Mouse (Mus musculus) adrenal gland, postnatal 36 days (tissue): ENCODE results near the gene Efhc1. TPM values are rescaled to one million over a fixed set of nuclear protein-coding genes. Genes with fewer than 3 reads are reported as not detected.

Source experiments
- DNase-seq, 2 experiments: peaks; one replicate each; pipeline ENCODE4 v3.0.0; 2021; ENCODE audit warnings: mixed read lengths in 1 of 2
- total RNA-seq, 2 experiments: library from RNA; stranded (reverse); gene quantifications; 2 replicates each; pipeline ENCODE4 v1.2.3; 2021

Efhc1 gene
- total RNA-seq, 2 experiments from 2014 or later = 1.1 to 1.6 TPM

- DNase-seq = no peak
These were observed 56.7 kb downstream of the Efhc1 start for GRCm38 (mm10) chr1:21007941-21008701.

GRCm38 (mm10) chr1:21008891-21009290, 57.5 kb downstream of the Efhc1 start:
- DNase-seq = peak; percentile 48 to 70

GRCm38 (mm10) chr1:21010282-21010800, 58.9 kb downstream of the Efhc1 start:
- DNase-seq = no peak

GRCm38 (mm10) chr1:21014463-21014862, 63.0 kb downstream of the Efhc1 start:
- DNase-seq = peak; percentile 90 to 91

GRCm38 (mm10) chr1:21023101-21023500, 71.7 kb downstream of the Efhc1 start:
- no peak for DNase-seq

- no peak for DNase-seq
These were observed 73.8 kb downstream of the Efhc1 start for GRCm38 (mm10) chr1:21025203-21025602.

- no peak for DNase-seq
These were observed 75.1 kb downstream of the Efhc1 start for GRCm38 (mm10) chr1:21026534-21026933.

GRCm38 (mm10) chr1:21029000-21029399, 77.6 kb downstream of the Efhc1 start:
- DNase-seq = no peak

GRCm38 (mm10) chr1:21031650-21032049, 80.2 kb downstream of the Efhc1 start:
- no peak for DNase-seq

GRCm38 (mm10) chr1:21033065-21033791, 81.8 kb downstream of the Efhc1 start:
- no peak for DNase-seq

- no peak for DNase-seq
These were observed 82.3 kb downstream of the Efhc1 start for GRCm38 (mm10) chr1:21033792-21034119.

GRCm38 (mm10) chr1:21035878-21036277, 84.5 kb downstream of the Efhc1 start:
- no peak for DNase-seq

- DNase-seq = no peak
These were observed 86.6 kb downstream of the Efhc1 start for GRCm38 (mm10) chr1:21037881-21038601.

- no peak for DNase-seq
These were observed 88.1 kb downstream of the Efhc1 start for GRCm38 (mm10) chr1:21039564-21039963.

- DNase-seq = no peak
These were observed 88.7 kb downstream of the Efhc1 start for GRCm38 (mm10) chr1:21040173-21040572.

Other genes with a start within 250 kb of the Efhc1 start
- gene Il17a, start 220.7 kb upstream of the Efhc1 start, total RNA-seq = not detected
- gene Il17f, start 161.0 kb upstream of the Efhc1 start, total RNA-seq = not detected
- 10 to 100 TPM; 20.7 to 22.1 TPM for gene Mcm3, start 131.3 kb upstream of the Efhc1 start, total RNA-seq
- gene Paqr8, start 61.0 kb upstream of the Efhc1 start, total RNA-seq = 10 to 100 TPM; 45.1 to 62.9 TPM
- 1 to 10 TPM; 5.3 to 7.8 TPM for gene Tram2, start 127.6 kb downstream of the Efhc1 start, total RNA-seq